Mouse (Mus musculus) lung, adult 2 months (tissue): ENCODE results near the gene Lmnb2.

Source experiments
- CTCF ChIP-seq: fragments of 200-500 bp; IDR thresholded peaks from 2 replicates; pipeline ENCODE4 v1.5.1; 2011; ENCODE audit warnings: mild to moderate bottlenecking, low read length, control low read depth; ENCODE audit not compliant: insufficient read depth
- POLR2A ChIP-seq: fragments of 200-500 bp; IDR thresholded peaks from 2 replicates; pipeline ENCODE4 v1.6.1; 2011; ENCODE audit warnings: low read depth, mild to moderate bottlenecking, control low read depth, low read length, borderline replicate concordance; ENCODE audit errors: extremely low read depth

GRCm38 (mm10) chr10:80899074-80899473 is 19.0 kb downstream of the Lmnb2 start:
- TF ChIP-seq POLR2A (no peak), CTCF (no peak)
